Mouse (Mus musculus): ENCODE results near the gene Akap7. TPM values are rescaled to one million over a fixed set of nuclear protein-coding genes. Genes with fewer than 3 reads are reported as not detected.

Gene Akap7
- 100 to 1,000 TPM; 128 to 158 TPM for total RNA-seq (2021)

- no peak for DNase-seq (ENCODE audit: extremely low spot score in 1 of 2, low spot score in 2 of 2)
- intact Hi-C loops (cut with DNase I), result no loop called here
Measured at GRCm38 (mm10) chr10:25307770-25308169, at the start of gene Akap7. TSS of gene Akap7 (minus strand) at chr10:25307870.

GRCm38 (mm10) chr10:25354390-25354789, 46.7 kb upstream of the Akap7 start:
- intact Hi-C loops (cut with DNase I), result no loop called here
- no peak for DNase-seq (ENCODE audit: extremely low spot score in 1 of 2, low spot score in 2 of 2)

GRCm38 (mm10) chr10:25353941-25354340, 46.3 kb upstream of the Akap7 start:
- peak in 1 of 2 experiments; percentile 32 for DNase-seq (ENCODE audit: extremely low spot score in 1 of 2, low spot score in 2 of 2)
- intact Hi-C loops (cut with DNase I), result no loop called here

- intact Hi-C loops (cut with DNase I), result no loop called here
- DNase-seq (ENCODE audit: extremely low spot score in 1 of 2, low spot score in 2 of 2), result no peak
Measured at GRCm38 (mm10) chr10:25342801-25343200, 35.1 kb upstream of the Akap7 start.

GRCm38 (mm10) chr10:25340675-25341074, 33.0 kb upstream of the Akap7 start:
- intact Hi-C loops (cut with DNase I), result no loop called here
- no peak for DNase-seq (ENCODE audit: extremely low spot score in 1 of 2, low spot score in 2 of 2)

GRCm38 (mm10) chr10:25333390-25334079, 25.9 kb upstream of the Akap7 start:
- DNase-seq (ENCODE audit: extremely low spot score in 1 of 2, low spot score in 2 of 2), result no peak
- intact Hi-C loops (cut with DNase I), result no loop called here

- intact Hi-C loops (cut with DNase I), result no loop called here
- peak in 1 of 2 experiments; percentile 4 for DNase-seq (ENCODE audit: extremely low spot score in 1 of 2, low spot score in 2 of 2)
Measured at GRCm38 (mm10) chr10:25331321-25332049, 23.8 kb upstream of the Akap7 start.

- no peak for DNase-seq (ENCODE audit: extremely low spot score in 1 of 2, low spot score in 2 of 2)
- intact Hi-C loops (cut with DNase I), result no loop called here
Measured at GRCm38 (mm10) chr10:25330094-25330493, 22.4 kb upstream of the Akap7 start.

GRCm38 (mm10) chr10:25327511-25327910, 19.8 kb upstream of the Akap7 start:
- intact Hi-C loops (cut with DNase I), result no loop called here
- DNase-seq (ENCODE audit: extremely low spot score in 1 of 2, low spot score in 2 of 2), result no peak

- intact Hi-C loops (cut with DNase I), result no loop called here
- peak in 1 of 2 experiments; percentile 32 for DNase-seq (ENCODE audit: extremely low spot score in 1 of 2, low spot score in 2 of 2)
Measured at GRCm38 (mm10) chr10:25325690-25326089, 18.0 kb upstream of the Akap7 start.

- intact Hi-C loops (cut with DNase I), result no loop called here
- no peak for DNase-seq (ENCODE audit: extremely low spot score in 1 of 2, low spot score in 2 of 2)
Measured at GRCm38 (mm10) chr10:25321198-25321597, 13.5 kb upstream of the Akap7 start.

- intact Hi-C loops (cut with DNase I), result no loop called here
- DNase-seq (ENCODE audit: extremely low spot score in 1 of 2, low spot score in 2 of 2), result no peak
Measured at GRCm38 (mm10) chr10:25319531-25319930, 11.9 kb upstream of the Akap7 start.

- DNase-seq (ENCODE audit: extremely low spot score in 1 of 2, low spot score in 2 of 2), result no peak
- intact Hi-C loops (cut with DNase I), result no loop called here
Measured at GRCm38 (mm10) chr10:25318405-25318804, 10.7 kb upstream of the Akap7 start.

- intact Hi-C loops (cut with DNase I), result no loop called here
- no peak for DNase-seq (ENCODE audit: extremely low spot score in 1 of 2, low spot score in 2 of 2)
Measured at GRCm38 (mm10) chr10:25317665-25318064, 10.0 kb upstream of the Akap7 start.

GRCm38 (mm10) chr10:25313856-25314584, 6.3 kb upstream of the Akap7 start:
- DNase-seq (ENCODE audit: extremely low spot score in 1 of 2, low spot score in 2 of 2), result no peak

GRCm38 (mm10) chr10:25311554-25312212, 4.0 kb upstream of the Akap7 start:
- DNase-seq (ENCODE audit: extremely low spot score in 1 of 2, low spot score in 2 of 2), result no peak
- intact Hi-C loops (cut with DNase I), result no loop called here

More at GRCm38 (mm10) chr10:25313856-25314584, 6.3 kb upstream of the Akap7 start:
- intact Hi-C loops (cut with DNase I), result no loop called here

- DNase-seq (ENCODE audit: extremely low spot score in 1 of 2, low spot score in 2 of 2), result no peak
- intact Hi-C loops (cut with DNase I), result no loop called here
Measured at GRCm38 (mm10) chr10:25310736-25311135, 3.1 kb upstream of the Akap7 start.

- intact Hi-C loops (cut with DNase I), result no loop called here
- DNase-seq (ENCODE audit: extremely low spot score in 1 of 2, low spot score in 2 of 2), result no peak
Measured at GRCm38 (mm10) chr10:25309996-25310395, 2.3 kb upstream of the Akap7 start.

GRCm38 (mm10) chr10:25305146-25305545, 2.5 kb downstream of the Akap7 start:
- DNase-seq (ENCODE audit: extremely low spot score in 1 of 2, low spot score in 2 of 2), result no peak
- intact Hi-C loops (cut with DNase I), result no loop called here
